Mouse (Mus musculus) cortical plate, adult 2 months (tissue): ENCODE measurements around the gene Twf1. TPM values are rescaled to one million over a fixed set of nuclear protein-coding genes. Genes with fewer than 3 reads are reported as not detected.

Source experiments
- H3K27ac ChIP-seq: fragments of 200-500 bp; 2 replicates; pipeline ENCODE4 v1.5.1; 2012; ENCODE audit warnings: low read length, control low read depth, inconsistent platforms; ENCODE audit not compliant: insufficient read depth
- H3K4me1 ChIP-seq: fragments of 200-500 bp; 2 replicates; pipeline ENCODE4 v1.6.1; 2011; ENCODE audit warnings: low read length; ENCODE audit not compliant: control insufficient read depth, insufficient read depth
- H3K4me3 ChIP-seq: fragments of 200-500 bp; 2 replicates; pipeline ENCODE4 v1.5.1; 2011; ENCODE audit warnings: mild to moderate bottlenecking, low read length, control low read depth; ENCODE audit not compliant: insufficient read depth
- CTCF ChIP-seq: fragments of 200-500 bp; IDR thresholded peaks from 2 replicates; pipeline ENCODE4 v1.5.1; 2011; ENCODE audit warnings: mild to moderate bottlenecking, control low read depth, low read length; ENCODE audit not compliant: insufficient read depth; ENCODE audit errors: extremely low read depth
- POLR2A ChIP-seq: fragments of 200-500 bp; IDR thresholded peaks from 2 replicates; pipeline ENCODE4 v1.6.1; 2011; ENCODE audit warnings: mild to moderate bottlenecking, low read length, control low read depth; ENCODE audit not compliant: insufficient read depth; ENCODE audit errors: extremely low read depth
- polyA plus RNA-seq: library from polyadenylated mRNA; depleted of rRNA; stranded (reverse); fragments of >200 nt; gene quantifications from 2 replicates; pipeline ENCODE4 v1.2.3, GENCODE M21; 2012; rRNA removed

The Twf1 gene
- polyA plus RNA-seq, 1 experiment = 42.0 TPM

- Histone ChIP-seq H3K4me3 (no peak overlapping the region), H3K27ac (no peak overlapping the region), H3K4me1 (no peaks in the 10 kb centered on the region)
- TF ChIP-seq POLR2A = no peak
- no peak for TF ChIP-seq CTCF
These were observed 59.2 kb downstream of the Twf1 start for GRCm38 (mm10) chr15:94530519-94530918.

Other genes with a start within 250 kb of the Twf1 start
- 8.6 and 10.1 TPM in 2 replicates for gene Adamts20, start 124.5 kb downstream of the Twf1 start, polyA plus RNA-seq
- 3.1 and 3.3 TPM in 2 replicates for gene Pus7l, start 46.3 kb downstream of the Twf1 start, polyA plus RNA-seq
- 2.0 and 2.2 TPM in 2 replicates for gene Irak4, start 46.2 kb downstream of the Twf1 start, polyA plus RNA-seq
- gene Tmem117, start 39.3 kb upstream of the Twf1 start, polyA plus RNA-seq = 2.7 and 3.4 TPM in 2 replicates